Mouse (Mus musculus) adrenal gland, postnatal 4 days (tissue): ENCODE measurements at regions not wholly inside any gene's neighbourhood (a gene's known extent, or its start where the extent isn't known, plus 50 kb on each side); places are given as distances from the start of the nearest gene placed in this dataset.

Experiments used
- DNase-seq, 2 experiments: peaks; one replicate each; pipeline ENCODE4 v3.0.0; 2021 to 2022; ENCODE audit warnings: low spot score in 2 of 2, mixed read lengths in 2 of 2

- DNase-seq, result no peak
These were observed 221.2 kb upstream of the Tnp1 start for GRCm38 (mm10) chr1:73236867-73237266.

- no peak for DNase-seq
These were observed 217.9 kb upstream of the Tnp1 start for GRCm38 (mm10) chr1:73233636-73234035.

GRCm38 (mm10) chr1:73233041-73233440 is 217.3 kb upstream of the Tnp1 start:
- no peak for DNase-seq

GRCm38 (mm10) chr1:73230611-73231010 is 214.9 kb upstream of the Tnp1 start:
- no peak for DNase-seq

GRCm38 (mm10) chr1:73227246-73227645 is 211.5 kb upstream of the Tnp1 start:
- DNase-seq, result no peak

- no peak for DNase-seq
These were observed 206.2 kb upstream of the Tnp1 start for GRCm38 (mm10) chr1:73221863-73222262.

GRCm38 (mm10) chr1:73214305-73214946 is 198.7 kb upstream of the Tnp1 start:
- no peak for DNase-seq

GRCm38 (mm10) chr1:73207421-73207820 is 191.7 kb upstream of the Tnp1 start:
- no peak for DNase-seq

- no peak for DNase-seq
These were observed 190.1 kb upstream of the Tnp1 start for GRCm38 (mm10) chr1:73205788-73206187.

GRCm38 (mm10) chr1:73200112-73200511 is 184.4 kb upstream of the Tnp1 start:
- DNase-seq, result no peak

GRCm38 (mm10) chr1:73190832-73191231 is 175.1 kb upstream of the Tnp1 start:
- no peak for DNase-seq

GRCm38 (mm10) chr1:73188796-73189195 is 173.1 kb upstream of the Tnp1 start:
- no peak for DNase-seq

GRCm38 (mm10) chr1:73184477-73184876 is 168.8 kb upstream of the Tnp1 start:
- DNase-seq, result no peak

- no peak for DNase-seq
These were observed 163.1 kb upstream of the Tnp1 start for GRCm38 (mm10) chr1:73178810-73179209.

- no peak for DNase-seq
These were observed 161.4 kb upstream of the Tnp1 start for GRCm38 (mm10) chr1:73177076-73177475.

- no peak for DNase-seq
These were observed 154.9 kb upstream of the Tnp1 start for GRCm38 (mm10) chr1:73170668-73171008.

- no peak for DNase-seq
These were observed 154.4 kb upstream of the Tnp1 start for GRCm38 (mm10) chr1:73169929-73170667.

GRCm38 (mm10) chr1:73169077-73169869 is 153.6 kb upstream of the Tnp1 start:
- DNase-seq, result no peak

GRCm38 (mm10) chr1:73160199-73160598 is 144.5 kb upstream of the Tnp1 start:
- DNase-seq, result no peak

GRCm38 (mm10) chr1:73159405-73159976 is 143.8 kb upstream of the Tnp1 start:
- DNase-seq, result no peak

GRCm38 (mm10) chr1:73153438-73154097 is 137.9 kb upstream of the Tnp1 start:
- DNase-seq, result no peak
